Mouse (Mus musculus) neural tube, embryonic 15.5 days (tissue): ENCODE data around the gene Zfand6. TPM values are rescaled to one million over a fixed set of nuclear protein-coding genes. Genes with fewer than 3 reads are reported as not detected.

ENCODE experiments used
- ATAC-seq: fragments of 200-750 bp; cut with Nextera tagmentation; 2 replicates; pipeline ENCODE4 v1.8.0; 2017; ENCODE audit warnings: mild to moderate bottlenecking, moderate TSS enrichment, moderate library complexity; ENCODE audit not compliant: low FRiP score
- H3K27ac ChIP-seq: fragments of 300-500 bp; sonication (generic); replicated peaks from 2 replicates; pipeline ENCODE4 v1.5.1; 2015; ENCODE audit warnings: mild to moderate bottlenecking, inconsistent platforms
- H3K27me3 ChIP-seq: fragments of 300-500 bp; sonication (generic); replicated peaks from 2 replicates; pipeline ENCODE4 v1.6.1; 2015; ENCODE audit warnings: inconsistent platforms
- H3K36me3 ChIP-seq: fragments of 300-500 bp; sonication (generic); 2 replicates; pipeline ENCODE4 v1.6.1; 2015; ENCODE audit warnings: inconsistent platforms
- H3K4me1 ChIP-seq: fragments of 300-500 bp; sonication (generic); 2 replicates; pipeline ENCODE4 v1.6.1; 2015; ENCODE audit warnings: inconsistent platforms
- H3K4me2 ChIP-seq: fragments of 300-500 bp; sonication (generic); 2 replicates; pipeline ENCODE4 v1.6.1; 2015; ENCODE audit warnings: inconsistent platforms, mild to moderate bottlenecking, moderate library complexity
- H3K4me3 ChIP-seq: fragments of 300-500 bp; sonication (generic); replicated peaks from 2 replicates; pipeline ENCODE4 v1.5.1; 2015; ENCODE audit warnings: mild to moderate bottlenecking, inconsistent platforms
- H3K9ac ChIP-seq: fragments of 300-500 bp; sonication (generic); replicated peaks from 2 replicates; pipeline ENCODE4 v1.6.1; 2015; ENCODE audit warnings: mild to moderate bottlenecking, inconsistent platforms
- H3K9me3 ChIP-seq: fragments of 300-500 bp; sonication (generic); replicated peaks from 2 replicates; pipeline ENCODE4 v1.6.1; 2016; ENCODE audit warnings: inconsistent platforms
- WGBS: fragments of 180-500 bp; shearing (Covaris S2); methylation state at CpG from one replicate; pipeline ENCODE4 v1.1.7; 2015; ENCODE audit warnings: mixed read lengths; 5-methylcytosine and 5-hydroxymethylcytosine counted together
- polyA plus RNA-seq: library from polyadenylated mRNA; unstranded; fragments of >200 nt; fragmentation: Nextera tagmentation; extraction: Ambion mirVana; gene quantifications from 2 replicates; pipeline ENCODE4 v1.2.1, GENCODE M21; 2015

The Zfand6 gene
- polyA plus RNA-seq, 1 experiment from 2014 or later = 217 TPM

DNA sequence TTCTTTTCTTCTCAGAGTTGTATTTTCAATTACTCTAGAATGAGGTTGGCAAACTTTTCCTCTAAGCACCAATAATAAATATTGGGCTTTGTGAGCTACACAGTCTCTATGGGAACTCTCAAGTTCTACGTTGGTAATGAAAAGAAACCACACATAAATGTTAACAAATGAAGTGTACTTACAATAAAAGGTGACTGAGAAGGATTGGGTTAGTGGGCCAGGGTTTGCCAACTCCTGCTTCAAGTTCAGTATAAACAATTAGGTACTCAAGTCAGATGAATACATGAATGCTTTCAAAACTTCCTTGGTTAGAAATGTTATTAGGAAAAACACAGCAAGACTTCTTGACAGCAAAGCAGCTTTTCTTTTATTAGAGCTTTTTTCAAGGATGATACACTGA lies 43.5 kb downstream of the Zfand6 start:
- Histone ChIP-seq H3K4me1 (no peaks in the 10 kb centered on the region), H3K36me3 (no peaks in the 10 kb centered on the region), H3K4me3 (no peak overlapping the region), H3K27ac (no peak overlapping the region), H3K9ac (no peak overlapping the region), H3K9me3 (no peaks in the 10 kb centered on the region), H3K27me3 (no peaks in the 10 kb centered on the region), H3K4me2 (no peak overlapping the region)
- 35% methylated on average over 1 of the region's 1 CpGs for WGBS
- no peak for ATAC-seq

DNA sequence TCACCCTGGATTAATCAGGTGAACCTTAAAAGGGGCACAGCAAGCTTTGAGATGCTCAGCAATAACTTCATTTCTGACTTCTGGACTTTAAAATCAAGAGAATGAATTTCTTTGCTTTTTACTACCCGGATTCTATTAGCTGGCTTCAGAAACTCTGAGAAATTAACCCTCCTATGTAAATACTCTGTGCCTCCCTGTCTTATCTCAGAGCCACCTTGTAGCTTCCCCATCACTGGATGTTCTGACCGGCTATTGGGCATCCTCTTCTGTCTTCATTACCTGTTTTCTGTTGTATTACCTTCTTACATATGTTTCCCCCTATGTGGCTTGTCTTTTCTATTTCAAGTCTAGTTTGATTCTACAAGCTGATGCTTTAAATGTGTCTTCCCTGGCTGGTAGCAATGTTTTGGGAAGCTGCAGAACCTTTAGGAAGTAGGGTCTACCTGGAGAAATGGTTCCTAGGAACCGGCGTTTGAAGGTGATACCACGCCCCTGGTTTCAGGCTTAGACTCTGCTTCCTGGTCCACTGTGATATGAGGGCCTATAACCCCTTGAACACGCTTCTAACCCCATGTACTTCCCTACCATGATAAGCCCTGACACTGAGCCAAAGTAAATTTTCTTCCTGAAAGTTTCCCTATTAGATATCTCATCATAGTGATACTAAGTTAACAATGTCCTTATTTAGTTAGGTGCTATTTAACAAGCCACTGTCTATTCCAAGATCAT lies 46.3 kb downstream of the Zfand6 start:
- Histone ChIP-seq H3K36me3 (no peaks in the 10 kb centered on the region), H3K9me3 (no peaks in the 10 kb centered on the region), H3K4me3 (no peak overlapping the region), H3K27me3 (no peaks in the 10 kb centered on the region), H3K27ac (no peak overlapping the region), H3K4me2 (no peak overlapping the region), H3K4me1 (no peaks in the 10 kb centered on the region), H3K9ac (no peak overlapping the region)
- ATAC-seq = no peak
- 93% methylated on average over 6 of the region's 6 CpGs for WGBS

DNA sequence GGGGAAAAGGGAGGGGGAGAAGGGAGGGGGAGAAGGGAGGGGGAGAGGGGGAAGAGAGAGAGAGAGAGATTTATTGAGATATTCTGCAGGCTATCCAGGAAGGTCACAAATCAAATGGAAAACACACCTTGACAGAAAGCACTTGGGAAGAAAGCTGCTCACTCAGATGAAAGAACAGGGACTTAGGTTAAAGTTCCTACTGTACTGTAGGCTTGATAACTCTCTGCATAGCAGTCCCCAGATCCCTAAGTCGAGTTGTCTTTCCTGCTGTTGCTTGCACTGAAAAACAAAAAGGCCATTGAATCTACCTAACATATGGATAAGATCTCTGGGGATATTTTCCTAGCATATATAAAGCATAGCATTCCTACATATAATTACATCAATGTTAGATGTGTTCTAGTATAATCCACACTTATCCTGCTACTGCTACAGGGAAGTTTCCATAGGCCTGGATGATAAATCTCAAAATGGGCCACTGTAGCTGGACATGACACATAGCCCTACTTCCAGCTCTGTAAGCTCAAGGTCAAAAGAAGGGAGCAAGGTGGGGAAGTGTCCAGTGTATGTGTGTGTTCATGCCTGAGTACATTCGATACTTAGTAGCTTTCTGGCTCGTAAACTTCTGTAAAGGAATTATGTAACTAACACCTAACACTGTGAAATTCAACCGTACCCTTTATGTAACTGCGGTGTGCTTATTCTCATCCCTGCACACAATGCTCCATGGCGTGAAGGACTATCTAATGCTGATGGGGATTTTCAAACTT lies 47.4 kb downstream of the Zfand6 start:
- Histone ChIP-seq H3K4me2 (no peak overlapping the region), H3K36me3 (no peaks in the 10 kb centered on the region), H3K27ac (no peak overlapping the region), H3K4me1 (no peaks in the 10 kb centered on the region), H3K4me3 (no peak overlapping the region), H3K9ac (no peak overlapping the region), H3K9me3 (no peaks in the 10 kb centered on the region), H3K27me3 (no peaks in the 10 kb centered on the region)
- ATAC-seq = no peak
- 83% methylated on average over 6 of the region's 6 CpGs for WGBS

DNA sequence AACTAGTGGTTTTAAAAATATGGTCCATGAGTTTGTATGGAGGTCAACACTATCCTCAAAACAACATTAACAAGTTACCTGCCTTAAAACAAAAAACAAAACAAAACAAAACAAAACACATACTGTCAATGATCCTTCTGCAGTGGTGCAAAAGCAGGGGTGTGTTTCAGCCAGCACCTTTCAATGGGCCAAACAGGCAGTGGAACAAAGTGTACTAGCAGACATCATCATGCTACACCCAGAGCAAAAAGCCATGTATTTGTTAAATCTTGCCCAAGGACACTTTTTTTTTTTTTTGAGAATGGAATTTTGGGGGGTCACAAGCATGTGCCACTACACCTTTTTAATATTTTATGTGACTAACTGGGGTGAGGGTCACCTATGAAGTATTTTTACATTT lies 52.8 kb downstream of the Zfand6 start:
- Histone ChIP-seq H3K27ac (no peak overlapping the region), H3K27me3 (no peaks in the 10 kb centered on the region), H3K4me2 (no peak overlapping the region), H3K9ac (no peak overlapping the region), H3K36me3 (peaks cover 2% of the 10 kb centered on the region), H3K9me3 (no peaks in the 10 kb centered on the region), H3K4me3 (no peak overlapping the region), H3K4me1 (no peaks in the 10 kb centered on the region)
- ATAC-seq = no peak

DNA sequence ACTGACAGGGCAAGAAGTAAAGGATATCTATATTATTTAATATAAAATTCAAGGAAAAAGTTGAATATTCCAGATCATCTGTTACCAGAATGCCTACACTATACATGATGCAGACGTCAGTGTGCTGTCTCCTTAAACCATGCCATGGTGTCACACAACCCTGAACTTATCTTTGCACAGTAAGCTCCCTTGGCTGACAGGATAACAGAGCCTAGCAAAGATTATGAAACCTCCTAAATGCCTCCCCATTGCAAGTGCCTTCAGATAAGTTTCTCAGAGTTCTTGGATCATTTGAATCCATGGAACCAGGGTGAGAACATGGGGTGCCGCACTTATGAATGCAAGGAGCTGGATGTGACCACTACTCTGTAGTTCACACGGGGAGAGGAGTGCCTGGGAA lies 57.9 kb downstream of the Zfand6 start:
- Histone ChIP-seq H3K27me3 (no peaks in the 10 kb centered on the region), H3K9ac (no peak overlapping the region), H3K4me1 (no peaks in the 10 kb centered on the region), H3K27ac (no peak overlapping the region), H3K36me3 (peaks cover 14% of the 10 kb centered on the region), H3K9me3 (no peaks in the 10 kb centered on the region), H3K4me2 (no peak overlapping the region), H3K4me3 (no peak overlapping the region)
- 93% methylated on average over 3 of the region's 3 CpGs for WGBS
- ATAC-seq = no peak

DNA sequence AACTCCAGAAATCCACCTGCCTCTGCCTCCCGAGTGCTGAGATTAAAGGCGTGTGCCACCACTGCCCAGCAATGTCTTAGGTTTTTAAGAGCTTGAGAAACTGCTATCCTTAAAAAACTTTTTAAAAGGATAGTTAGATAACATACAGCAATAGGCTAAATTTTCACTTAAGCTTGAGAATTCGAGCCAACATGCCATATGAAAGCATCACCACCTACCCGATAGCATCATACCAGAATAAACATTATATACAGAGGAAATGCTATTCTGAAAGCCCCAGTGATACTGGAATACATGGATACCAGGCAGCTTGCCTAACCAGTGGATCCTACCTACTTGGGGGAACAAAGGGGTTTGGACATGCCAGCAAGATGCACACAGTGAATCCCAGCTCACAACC lies 66.0 kb downstream of the Zfand6 start:
- ATAC-seq = no peak
- Histone ChIP-seq H3K9ac (no peak overlapping the region), H3K36me3 (peaks cover 10% of the 10 kb centered on the region; the same call in 1 of the 2 replicates), H3K4me2 (no peak overlapping the region), H3K27me3 (no peaks in the 10 kb centered on the region), H3K4me1 (no peaks in the 10 kb centered on the region), H3K27ac (no peak overlapping the region), H3K4me3 (no peak overlapping the region), H3K9me3 (no peaks in the 10 kb centered on the region)
- 98% methylated on average over 4 of the region's 4 CpGs for WGBS

DNA sequence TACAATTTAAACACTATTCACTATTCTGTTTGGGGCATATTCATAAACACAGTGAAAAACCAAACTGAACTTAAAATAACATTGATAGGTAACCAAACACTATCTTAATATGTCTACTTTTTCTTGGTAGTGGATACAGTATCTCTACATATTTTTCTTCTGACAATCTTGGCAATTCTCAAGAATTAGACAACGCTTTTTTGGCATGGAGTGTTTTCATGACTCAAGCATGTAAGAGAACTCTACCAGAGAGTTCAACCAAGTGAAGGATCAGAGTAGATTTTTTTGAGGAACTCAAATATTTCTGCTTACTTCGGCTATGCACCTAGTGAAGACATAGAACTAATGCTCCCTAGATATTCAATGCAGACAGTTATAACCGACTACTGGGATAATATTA lies 68.8 kb downstream of the Zfand6 start:
- no peak for ATAC-seq
- no peaks in the 10 kb centered on the region for H3K9me3 ChIP-seq

DNA sequence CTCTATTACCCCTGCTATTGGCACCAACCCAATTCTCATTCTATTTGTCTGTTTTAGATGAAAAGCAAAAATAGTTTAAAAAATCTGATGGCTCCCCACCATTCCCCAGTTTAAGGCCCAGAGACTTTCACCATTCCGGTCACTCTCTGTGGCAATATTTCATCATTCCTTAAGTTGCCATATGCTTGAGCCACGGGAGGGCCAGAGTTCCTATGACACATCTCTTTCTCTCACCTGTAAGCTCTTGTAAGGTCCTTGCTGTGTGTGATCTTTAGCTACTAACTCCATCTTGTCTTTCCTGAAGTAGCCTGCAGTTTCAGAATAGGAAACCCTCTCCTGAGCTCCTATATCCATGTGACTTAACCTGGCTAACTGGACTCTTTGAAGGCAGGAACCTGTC lies 70.8 kb downstream of the Zfand6 start:
- Histone ChIP-seq H3K27me3 (no peaks in the 10 kb centered on the region), H3K4me3 (no peak overlapping the region), H3K9me3 (no peaks in the 10 kb centered on the region), H3K36me3 (peaks cover 14% of the 10 kb centered on the region), H3K27ac (no peak overlapping the region), H3K4me2 (no peak overlapping the region), H3K4me1 (no peaks in the 10 kb centered on the region), H3K9ac (no peak overlapping the region)
- ATAC-seq = no peak
- 93% methylated on average over 2 of the region's 2 CpGs for WGBS

More for the DNA sequence above, 68.8 kb downstream of the Zfand6 start:
- Histone ChIP-seq H3K4me1 (no peaks in the 10 kb centered on the region), H3K27ac (no peak overlapping the region), H3K9ac (no peak overlapping the region), H3K4me2 (no peak overlapping the region), H3K4me3 (no peak overlapping the region), H3K36me3 (peaks cover 18% of the 10 kb centered on the region), H3K27me3 (no peaks in the 10 kb centered on the region)
- WGBS = 96% methylated on average over 3 of the region's 3 CpGs

DNA sequence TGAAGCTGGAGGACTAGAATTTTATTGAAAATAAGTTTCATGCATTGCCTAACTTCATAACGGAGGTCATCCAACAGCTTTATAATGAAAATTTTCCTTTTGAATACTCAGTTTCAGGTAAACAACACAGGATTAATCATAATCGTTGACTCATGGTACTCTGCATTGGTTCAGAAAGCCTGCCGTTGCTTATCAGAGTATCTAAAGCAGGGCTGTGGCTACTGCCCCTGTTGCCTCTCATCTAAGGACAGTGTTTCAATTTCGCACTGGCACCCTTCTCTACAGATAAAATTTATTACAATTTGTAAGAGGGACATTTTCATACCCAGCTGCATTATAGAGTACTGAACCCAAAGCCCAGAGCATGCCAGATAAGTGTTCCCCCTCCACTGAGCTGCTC lies 77.3 kb downstream of the Zfand6 start:
- WGBS = 93% methylated on average over 4 of the region's 4 CpGs
- Histone ChIP-seq H3K36me3 (peaks cover 11% of the 10 kb centered on the region), H3K9ac (no peak overlapping the region), H3K9me3 (no peaks in the 10 kb centered on the region), H3K27me3 (no peaks in the 10 kb centered on the region), H3K27ac (no peak overlapping the region), H3K4me3 (no peak overlapping the region), H3K4me2 (no peak overlapping the region), H3K4me1 (no peaks in the 10 kb centered on the region)
- ATAC-seq = no peak

DNA sequence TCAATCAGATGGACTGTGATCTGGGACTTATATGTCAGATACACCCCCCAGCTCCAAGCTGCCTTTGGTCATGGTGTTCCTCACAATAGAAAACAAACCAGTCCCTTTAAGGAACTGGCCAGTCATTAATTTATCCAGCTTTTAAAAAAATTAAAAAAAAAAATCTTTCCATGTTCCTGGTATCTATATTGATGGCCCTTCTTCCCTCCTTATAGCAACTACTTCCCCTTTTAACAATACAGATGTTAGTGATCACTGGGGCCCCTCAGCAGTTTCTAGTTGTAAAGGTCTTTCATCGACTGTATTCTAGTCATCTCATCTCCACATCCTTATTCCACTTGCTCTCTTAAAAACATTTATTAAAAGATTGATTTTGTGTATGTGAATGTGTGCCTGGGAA lies 78.2 kb downstream of the Zfand6 start:
- no peak overlapping the region for H3K4me3 ChIP-seq
- ATAC-seq = no peak
- no peaks in the 10 kb centered on the region for H3K4me1 ChIP-seq
- no peak overlapping the region for H3K9ac ChIP-seq
- H3K27me3 ChIP-seq = no peaks in the 10 kb centered on the region
- WGBS = 95% methylated on average over 1 of the region's 1 CpGs
- no peaks in the 10 kb centered on the region for H3K9me3 ChIP-seq
- peaks cover 6% of the 10 kb centered on the region; the same call in 1 of the 2 replicates for H3K36me3 ChIP-seq
- H3K27ac ChIP-seq = no peak overlapping the region
- no peak overlapping the region for H3K4me2 ChIP-seq

DNA sequence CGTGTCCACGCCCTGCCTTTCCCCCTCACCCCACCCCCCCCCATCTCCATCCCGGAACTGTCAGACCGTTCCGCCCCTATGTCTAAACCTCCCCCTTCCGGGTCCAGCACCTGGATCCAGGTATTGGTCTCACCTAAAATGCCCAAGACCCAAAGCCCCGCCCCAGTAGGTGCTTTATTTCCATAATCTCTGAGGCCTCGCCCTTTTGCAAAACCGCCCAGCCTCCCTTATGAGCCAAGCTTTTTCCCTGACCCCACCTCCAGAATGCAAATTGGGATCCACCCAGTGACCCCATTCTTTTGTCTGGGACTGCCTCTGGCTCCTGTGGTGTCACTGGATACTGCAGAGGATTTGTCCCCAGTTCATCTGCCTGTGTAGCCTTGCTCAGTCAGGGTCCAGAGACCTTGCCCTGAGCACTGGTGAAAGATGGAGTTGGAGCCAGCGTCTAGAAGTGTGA lies 83.4 kb downstream of the Zfand6 start, which contains the start of gene Fah:
Gene Fah, minus strand, starts transcription at position 430 of the 457 bp plus-strand sequence.
- WGBS = 3% methylated on average over 10 of the region's 10 CpGs
- peak within 1 kb of the TSS; percentile 56 for H3K27ac ChIP-seq
- H3K27me3 ChIP-seq = no peaks in the 10 kb centered on the region

DNA sequence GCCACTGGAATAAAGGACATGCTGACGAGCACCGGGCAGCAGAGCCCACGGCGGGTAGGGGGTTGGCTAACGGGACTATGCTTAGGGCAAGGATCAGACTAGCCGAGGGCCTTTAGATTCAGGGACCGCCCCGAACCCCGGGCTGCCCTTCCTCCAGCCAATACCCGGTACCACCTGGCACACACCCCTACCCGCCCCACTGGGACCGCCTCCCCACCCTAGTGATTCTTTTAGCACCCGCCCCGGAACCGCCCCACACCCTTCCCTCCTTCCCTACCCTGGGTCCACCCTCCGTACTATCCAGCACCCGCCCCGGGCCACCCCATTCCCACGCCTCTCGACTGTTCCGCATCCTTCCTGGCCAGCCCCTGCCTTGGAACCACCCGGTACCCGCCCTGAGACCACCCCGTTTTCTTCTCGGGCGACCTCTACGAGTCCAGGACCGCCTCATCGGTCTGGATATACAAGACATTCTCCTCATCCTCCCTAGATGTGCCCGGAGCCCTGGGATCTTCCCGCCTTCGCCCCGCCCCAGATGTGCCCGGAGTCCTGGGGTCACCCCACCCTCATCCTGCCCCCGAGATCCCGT lies 84.0 kb downstream of the Zfand6 start:
- peak; percentile 88 for ATAC-seq
- Histone ChIP-seq H3K4me1 (peaks cover 15% of the 10 kb centered on the region), H3K27me3 (no peaks in the 10 kb centered on the region)

More for the DNA sequence above, 83.4 kb downstream of the Zfand6 start, which contains the start of gene Fah:
- H3K9me3 ChIP-seq = no peaks in the 10 kb centered on the region
- no peaks in the 10 kb centered on the region for H3K36me3 ChIP-seq
- H3K9ac ChIP-seq = peak within 1 kb of the TSS; percentile 62
- peak within 1 kb of the TSS; percentile 97 for H3K4me2 ChIP-seq
- H3K4me1 ChIP-seq = peaks cover 15% of the 10 kb centered on the region
- peak within 1 kb of the TSS; percentile 54 for H3K4me3 ChIP-seq
- ATAC-seq = peak; percentile 48

More for the DNA sequence above, 84.0 kb downstream of the Zfand6 start:
- Histone ChIP-seq H3K27ac (peak overlapping the region; percentile 56), H3K4me3 (peak overlapping the region; percentile 54), H3K4me2 (peak overlapping the region; percentile 97), H3K9ac (peak overlapping the region; percentile 62), H3K36me3 (no peaks in the 10 kb centered on the region), H3K9me3 (no peaks in the 10 kb centered on the region)
- WGBS = 0% methylated on average over 36 of the region's 36 CpGs
